Mouse (Mus musculus) C2C12 (cell line): ENCODE data around the gene Rd3. TPM values are rescaled to one million over a fixed set of nuclear protein-coding genes. Genes with fewer than 3 reads are reported as not detected.

Experiments
- H3K27me3 ChIP-seq: one replicate; pipeline ENCODE4 v1.6.1; 2011; ENCODE audit not compliant: control insufficient read depth, insufficient read depth, insufficient read length
- H3K36me3 ChIP-seq: one replicate; pipeline ENCODE4 v1.6.1; 2011; ENCODE audit not compliant: control insufficient read depth, insufficient read depth
- H3K4me3 ChIP-seq: one replicate; pipeline ENCODE4 v1.5.1; 2011; ENCODE audit warnings: mild to moderate bottlenecking, control low read depth; ENCODE audit not compliant: poor library complexity, insufficient read depth, severe bottlenecking
- H3K79me2 ChIP-seq: one replicate; pipeline ENCODE4 v1.6.1; 2011; ENCODE audit not compliant: control insufficient read depth, insufficient read depth
- H3K79me3 ChIP-seq: one replicate; pipeline ENCODE4 v1.6.1; 2011; ENCODE audit warnings: low read depth, control low read depth
- H3ac ChIP-seq: one replicate; pipeline ENCODE3; 2011; ENCODE audit warnings: low read depth; ENCODE audit not compliant: control insufficient read depth, insufficient read length
- CEBPB ChIP-seq: IDR thresholded peaks from one replicate; pipeline ENCODE4 v1.6.1; 2011; ENCODE audit warnings: low read depth, mild to moderate bottlenecking, control low read depth, moderate library complexity
- CTCF ChIP-seq: IDR thresholded peaks from one replicate; pipeline ENCODE4 v1.5.1; 2011; ENCODE audit not compliant: control insufficient read depth, insufficient read depth, insufficient read length
- FOSL1 ChIP-seq: IDR thresholded peaks from one replicate; pipeline ENCODE4 v1.8.0; 2011; ENCODE audit warnings: mild to moderate bottlenecking, low read length; ENCODE audit not compliant: poor library complexity, insufficient read depth, severe bottlenecking
- MAX ChIP-seq: IDR thresholded peaks from one replicate; pipeline ENCODE4 v1.6.1; 2011; ENCODE audit warnings: mild to moderate bottlenecking, control low read depth
- MYOD1 ChIP-seq: IDR thresholded peaks from one replicate; pipeline ENCODE4 v1.6.1; 2011; ENCODE audit warnings: low read depth; ENCODE audit not compliant: control insufficient read depth, insufficient read length
- MYOG ChIP-seq: IDR thresholded peaks from one replicate; pipeline ENCODE4 v1.6.1; 2011; ENCODE audit not compliant: control insufficient read depth, insufficient read length; ENCODE audit errors: extremely low read depth
- USF1 ChIP-seq: IDR thresholded peaks from one replicate; pipeline ENCODE4 v1.6.1; 2011; ENCODE audit warnings: low read depth, mild to moderate bottlenecking, control low read depth, moderate library complexity
- polyA plus RNA-seq: library from polyadenylated mRNA; unstranded; fragments of >200 nt; fragmentation: generic; extraction: Trizol; gene quantifications from one replicate; pipeline ENCODE4 v1.2.1, GENCODE M21; 2012; ENCODE audit warnings: missing spikeins

Rd3 gene
- polyA plus RNA-seq, 1 experiment: not detected

- Histone ChIP-seq H3K4me3 (no peak overlapping the region), H3K79me2 (no peaks in the 10 kb centered on the region), H3K27me3 (no peaks in the 10 kb centered on the region), H3ac (no peak overlapping the region), H3K79me3 (no peaks in the 10 kb centered on the region), H3K36me3 (no peaks in the 10 kb centered on the region)
- no peak for TF ChIP-seq MAX
These were observed 19.8 kb upstream of the Rd3 start for GRCm38 (mm10) chr1:191957321-191957720.

- Histone ChIP-seq H3ac (no peak overlapping the region), H3K27me3 (no peaks in the 10 kb centered on the region), H3K79me3 (no peaks in the 10 kb centered on the region), H3K36me3 (no peaks in the 10 kb centered on the region), H3K79me2 (no peaks in the 10 kb centered on the region), H3K4me3 (no peak overlapping the region)
- TF ChIP-seq CTCF: no peak
- TF ChIP-seq MYOG: no peak
- no peak for TF ChIP-seq MAX
- no peak for TF ChIP-seq FOSL1
- TF ChIP-seq CEBPB: no peak
- no peak for TF ChIP-seq USF1
- no peak for TF ChIP-seq MYOD1
These were observed 16.2 kb upstream of the Rd3 start for GRCm38 (mm10) chr1:191960946-191961345.

GRCm38 (mm10) chr1:191963413-191963812, 13.8 kb upstream of the Rd3 start:
- H3K27me3 ChIP-seq: no peaks in the 10 kb centered on the region

GRCm38 (mm10) chr1:191963948-191964772, 13.0 kb upstream of the Rd3 start:
- TF ChIP-seq MYOD1 (no peak), CTCF (peak; percentile 94)
- H3K79me3 ChIP-seq: no peaks in the 10 kb centered on the region
- H3K4me3 ChIP-seq: no peak overlapping the region
- H3K27me3 ChIP-seq: no peaks in the 10 kb centered on the region
- H3K79me2 ChIP-seq: no peaks in the 10 kb centered on the region
- H3ac ChIP-seq: no peak overlapping the region
- H3K36me3 ChIP-seq: no peaks in the 10 kb centered on the region

More at GRCm38 (mm10) chr1:191963413-191963812, 13.8 kb upstream of the Rd3 start:
- H3ac ChIP-seq: no peak overlapping the region
- TF ChIP-seq CEBPB: no peak
- no peak for TF ChIP-seq CTCF
- no peak for TF ChIP-seq USF1
- no peak for TF ChIP-seq MYOG
- TF ChIP-seq FOSL1: no peak
- no peak for TF ChIP-seq MYOD1
- TF ChIP-seq MAX: no peak
- no peaks in the 10 kb centered on the region for H3K79me3 ChIP-seq
- no peak overlapping the region for H3K4me3 ChIP-seq
- no peaks in the 10 kb centered on the region for H3K36me3 ChIP-seq
- H3K79me2 ChIP-seq: no peaks in the 10 kb centered on the region

GRCm38 (mm10) chr1:191964773-191965481, 12.2 kb upstream of the Rd3 start:
- TF ChIP-seq MAX (no peak), CTCF (peak; percentile 83)
- H3K79me3 ChIP-seq: no peaks in the 10 kb centered on the region
- H3K27me3 ChIP-seq: no peaks in the 10 kb centered on the region
- no peak overlapping the region for H3K4me3 ChIP-seq
- no peaks in the 10 kb centered on the region for H3K79me2 ChIP-seq
- no peaks in the 10 kb centered on the region for H3K36me3 ChIP-seq
- no peak overlapping the region for H3ac ChIP-seq

- no peaks in the 10 kb centered on the region for H3K79me3 ChIP-seq
- H3K79me2 ChIP-seq: no peaks in the 10 kb centered on the region
- no peaks in the 10 kb centered on the region for H3K27me3 ChIP-seq
- TF ChIP-seq CEBPB: peak; percentile 43
- no peak for TF ChIP-seq CTCF
- no peaks in the 10 kb centered on the region for H3K36me3 ChIP-seq
- no peak overlapping the region for H3K4me3 ChIP-seq
- H3ac ChIP-seq: no peak overlapping the region
These were observed 7.2 kb upstream of the Rd3 start for GRCm38 (mm10) chr1:191969939-191970338.
